Mouse (Mus musculus): ENCODE measurements around the gene Olfr221.

GRCm38 (mm10) chr14:51995219-51995871 is 46.9 kb downstream of the Olfr221 start:
- TF ChIP-seq POLR2A (IDR thresholded peaks at IDR 0.05; ENCODE audit: extremely low read depth, insufficient read depth, low read length) (no peak), CTCF (IDR thresholded peaks at IDR 0.05; ENCODE audit: low read depth, low read length) (no peak)
